Mouse (Mus musculus) cortical plate, adult 2 months (tissue): Measurements from ENCODE around the gene Clmp. TPM values are rescaled to one million over a fixed set of nuclear protein-coding genes. Genes with fewer than 3 reads are reported as not detected.

Source experiments
- H3K27ac ChIP-seq: fragments of 200-500 bp; 2 replicates; pipeline ENCODE4 v1.5.1; 2012; ENCODE audit warnings: low read length, control low read depth, inconsistent platforms; ENCODE audit not compliant: insufficient read depth
- H3K4me1 ChIP-seq: fragments of 200-500 bp; 2 replicates; pipeline ENCODE4 v1.6.1; 2011; ENCODE audit warnings: low read length; ENCODE audit not compliant: control insufficient read depth, insufficient read depth
- H3K4me3 ChIP-seq: fragments of 200-500 bp; 2 replicates; pipeline ENCODE4 v1.5.1; 2011; ENCODE audit warnings: mild to moderate bottlenecking, low read length, control low read depth; ENCODE audit not compliant: insufficient read depth
- CTCF ChIP-seq: fragments of 200-500 bp; IDR thresholded peaks from 2 replicates; pipeline ENCODE4 v1.5.1; 2011; ENCODE audit warnings: mild to moderate bottlenecking, control low read depth, low read length; ENCODE audit not compliant: insufficient read depth; ENCODE audit errors: extremely low read depth
- POLR2A ChIP-seq: fragments of 200-500 bp; IDR thresholded peaks from 2 replicates; pipeline ENCODE4 v1.6.1; 2011; ENCODE audit warnings: mild to moderate bottlenecking, low read length, control low read depth; ENCODE audit not compliant: insufficient read depth; ENCODE audit errors: extremely low read depth
- polyA plus RNA-seq: library from polyadenylated mRNA; depleted of rRNA; stranded (reverse); fragments of >200 nt; gene quantifications from 2 replicates; pipeline ENCODE4 v1.2.3, GENCODE M21; 2012; rRNA removed

Clmp gene
- 9.4 and 9.5 TPM in 2 replicates for polyA plus RNA-seq

DNA sequence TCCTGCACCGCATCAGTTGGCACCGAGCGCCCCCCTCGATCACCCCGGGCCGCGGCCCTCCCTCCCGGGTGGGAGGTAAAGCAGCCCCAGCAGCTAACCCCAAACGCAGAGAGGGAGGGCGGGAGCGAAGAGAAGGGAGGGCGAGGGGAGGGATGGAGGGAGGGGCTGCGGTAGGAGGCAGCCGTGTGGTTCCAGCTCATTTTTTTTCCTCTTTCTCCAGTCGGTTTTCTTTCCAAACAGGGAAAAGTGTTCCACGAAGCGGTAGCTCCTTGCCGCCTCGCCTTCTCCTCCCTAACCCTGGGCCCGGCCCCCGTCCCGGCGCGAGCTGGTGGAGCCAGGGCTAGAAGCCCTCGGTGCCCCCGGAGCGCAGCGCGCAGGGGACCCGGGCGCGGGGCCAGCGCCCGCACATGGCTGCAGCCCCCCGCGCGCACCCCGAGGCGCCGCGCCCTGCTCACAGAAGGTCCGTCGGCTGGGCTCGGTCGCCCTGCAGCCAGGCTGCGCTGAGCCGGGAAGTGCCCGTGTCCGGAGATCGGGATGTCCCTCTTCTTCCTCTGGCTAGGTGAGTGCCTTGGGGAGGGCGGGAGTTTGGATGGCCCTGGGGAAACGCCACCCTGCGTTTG lies at the start of gene Clmp:
TSS of gene Clmp (plus strand) at position 162 of the 620 bp plus-strand sequence.
- no peak for TF ChIP-seq POLR2A
- no peak for TF ChIP-seq CTCF
- Histone ChIP-seq H3K27ac (peak within 1 kb of the TSS; percentile 65), H3K4me1 (no peaks in the 10 kb centered on the region), H3K4me3 (peak within 1 kb of the TSS; percentile 73)

DNA sequence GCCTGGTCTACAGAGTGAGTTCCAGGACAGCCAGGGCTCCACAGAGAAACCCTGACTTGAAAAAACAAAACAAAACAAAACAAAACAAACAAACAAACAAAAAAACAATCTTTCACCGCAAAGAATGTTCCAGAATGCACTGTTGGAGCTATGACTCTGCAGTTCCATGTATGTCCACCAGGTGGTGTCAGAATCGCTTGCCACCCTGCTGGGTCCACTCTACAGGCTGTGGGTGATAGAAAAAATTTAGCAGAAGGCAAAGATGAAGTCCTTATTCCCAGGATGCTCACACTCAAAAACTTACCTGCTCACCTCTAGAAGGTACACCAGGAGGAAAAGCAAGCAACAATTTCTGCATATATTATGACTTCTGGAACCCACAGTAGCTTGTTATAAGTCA lies 49.7 kb upstream of the Clmp start:
- no peak overlapping the region for H3K27ac ChIP-seq
- TF ChIP-seq POLR2A (no peak), CTCF (peak; percentile 91)
- H3K4me1 ChIP-seq: peaks cover 2% of the 10 kb centered on the region; the same call in 1 of the 2 replicates
- H3K4me3 ChIP-seq: no peak overlapping the region

DNA sequence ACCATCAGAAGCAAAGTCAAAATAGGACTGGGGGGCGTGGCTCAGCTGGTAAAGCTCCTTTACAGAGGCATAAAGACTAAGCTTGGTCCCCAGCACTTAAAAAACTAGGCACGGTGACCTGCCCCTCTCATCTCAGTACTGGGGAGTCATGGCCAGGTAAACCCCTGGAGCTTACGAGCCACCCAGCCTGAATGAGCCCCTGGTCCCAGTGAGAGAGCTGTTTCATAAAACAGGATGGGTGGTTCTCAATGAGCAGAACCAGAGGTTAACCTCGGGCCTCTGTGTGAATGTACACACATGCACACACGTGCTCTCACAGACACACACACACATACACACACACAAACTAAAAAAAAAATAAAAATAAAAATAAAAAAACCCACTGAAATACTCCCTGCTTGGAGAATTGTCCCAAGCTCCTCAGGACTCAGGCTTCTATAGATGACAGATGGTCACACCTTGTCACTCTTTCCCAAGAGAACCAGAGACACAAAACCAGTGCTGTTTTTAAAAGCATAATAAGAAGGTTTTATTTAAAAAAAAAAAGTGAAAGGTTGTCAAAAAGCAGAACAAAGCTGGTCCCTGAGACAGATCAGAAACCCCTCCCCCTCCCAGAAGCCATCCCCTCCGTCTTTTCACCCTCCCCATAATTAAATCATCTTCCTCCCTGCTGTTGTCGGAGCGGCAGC lies 47.9 kb upstream of the Clmp start:
- Histone ChIP-seq H3K4me3 (peak overlapping the region; percentile 37), H3K27ac (no peak overlapping the region), H3K4me1 (peaks cover 2% of the 10 kb centered on the region; the same call in 1 of the 2 replicates)
- TF ChIP-seq CTCF: no peak

DNA sequence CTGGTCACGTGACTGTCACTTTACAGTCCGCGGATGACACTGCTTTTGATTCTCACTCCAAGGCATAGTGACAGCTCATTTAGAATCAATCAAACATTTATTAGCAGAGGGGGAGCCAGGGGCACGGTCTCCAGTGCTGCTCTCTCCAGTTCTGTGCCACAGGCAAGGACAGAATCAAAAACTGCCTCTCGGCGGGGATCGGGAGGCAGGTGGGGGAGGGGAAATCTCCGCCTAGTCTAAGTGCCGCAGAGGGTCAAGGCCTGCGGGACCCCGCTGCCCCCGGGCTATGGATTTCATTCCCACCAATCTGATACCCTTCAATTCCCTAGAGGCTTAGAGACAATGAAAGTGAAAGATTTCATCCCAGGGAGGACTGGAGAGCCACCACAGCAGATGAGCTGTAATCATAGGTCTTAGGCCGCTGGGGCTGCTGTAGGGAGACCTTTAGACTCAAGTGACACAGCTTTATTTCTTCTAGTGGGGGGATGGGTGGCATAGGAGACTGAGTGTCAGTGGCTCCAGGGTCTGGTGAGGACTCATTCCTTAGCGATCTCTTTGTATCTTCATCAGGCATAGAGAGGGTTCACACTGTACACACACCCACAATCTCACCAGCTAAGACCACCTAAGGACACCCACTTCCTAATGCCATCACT lies 47.2 kb upstream of the Clmp start:
- H3K4me1 ChIP-seq: peaks cover 2% of the 10 kb centered on the region; the same call in 1 of the 2 replicates
- TF ChIP-seq CTCF: no peak
- no peak for TF ChIP-seq POLR2A
- H3K27ac ChIP-seq: no peak overlapping the region

DNA sequence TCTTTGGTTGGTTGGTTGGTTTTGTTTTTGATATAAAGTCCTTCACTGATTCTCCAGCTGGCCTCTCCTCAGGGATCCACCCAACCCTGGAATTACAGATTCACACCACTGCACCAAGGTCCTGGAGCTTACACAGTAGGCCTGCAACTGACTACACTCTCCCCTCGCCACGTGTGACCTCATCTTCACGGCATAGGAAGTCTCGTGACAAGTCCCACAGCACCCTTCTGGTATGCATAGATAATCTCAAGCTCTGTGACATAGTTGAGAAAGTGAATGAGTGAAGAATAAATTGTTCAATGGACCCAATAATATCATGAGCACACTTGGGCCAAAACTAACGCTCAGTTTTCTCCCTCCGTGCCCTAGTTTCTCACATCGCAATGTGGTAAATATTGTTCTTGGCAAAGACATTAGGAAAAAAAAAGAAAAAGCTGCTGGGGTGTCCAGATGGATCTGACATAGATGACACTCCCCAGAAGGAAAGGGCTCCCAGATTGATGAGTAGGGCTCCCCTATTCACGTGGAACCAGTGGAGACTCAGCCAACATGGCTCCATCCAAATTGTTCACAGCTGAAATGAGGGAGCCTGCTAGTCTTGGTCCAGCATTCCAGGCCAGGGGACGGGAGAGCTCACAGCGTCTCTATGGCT lies 46.1 kb upstream of the Clmp start:
- no peak for TF ChIP-seq CTCF
- no peak for TF ChIP-seq POLR2A
- H3K4me1 ChIP-seq: peaks cover 2% of the 10 kb centered on the region; the same call in 1 of the 2 replicates
- no peak overlapping the region for H3K4me3 ChIP-seq
- H3K27ac ChIP-seq: no peak overlapping the region

More for the DNA sequence above, 47.2 kb upstream of the Clmp start:
- peak overlapping the region; percentile 37 for H3K4me3 ChIP-seq

DNA sequence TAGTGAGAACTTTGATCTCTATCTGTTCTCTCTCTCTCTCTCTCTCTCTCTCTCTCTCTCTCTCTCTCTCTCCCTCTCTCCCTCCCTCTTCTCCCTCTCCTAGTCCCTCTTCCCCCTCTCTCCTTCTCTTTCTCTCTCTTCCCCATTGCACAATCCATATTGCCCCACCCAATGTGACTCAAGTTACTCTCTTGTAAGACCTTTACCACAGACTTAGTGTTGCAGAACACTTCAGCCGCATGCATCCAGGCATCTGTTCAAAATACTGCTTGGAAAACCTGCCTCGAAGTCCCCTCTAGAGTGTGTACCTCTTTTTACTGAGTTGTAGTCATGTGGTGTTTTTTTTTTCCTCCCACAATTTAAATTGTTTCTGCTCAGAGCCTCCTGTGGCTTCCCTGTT lies 44.4 kb upstream of the Clmp start:
- TF ChIP-seq CTCF (no peak), POLR2A (no peak)
- Histone ChIP-seq H3K4me1 (peaks cover 2% of the 10 kb centered on the region; the same call in 1 of the 2 replicates), H3K4me3 (no peak overlapping the region), H3K27ac (no peak overlapping the region)

DNA sequence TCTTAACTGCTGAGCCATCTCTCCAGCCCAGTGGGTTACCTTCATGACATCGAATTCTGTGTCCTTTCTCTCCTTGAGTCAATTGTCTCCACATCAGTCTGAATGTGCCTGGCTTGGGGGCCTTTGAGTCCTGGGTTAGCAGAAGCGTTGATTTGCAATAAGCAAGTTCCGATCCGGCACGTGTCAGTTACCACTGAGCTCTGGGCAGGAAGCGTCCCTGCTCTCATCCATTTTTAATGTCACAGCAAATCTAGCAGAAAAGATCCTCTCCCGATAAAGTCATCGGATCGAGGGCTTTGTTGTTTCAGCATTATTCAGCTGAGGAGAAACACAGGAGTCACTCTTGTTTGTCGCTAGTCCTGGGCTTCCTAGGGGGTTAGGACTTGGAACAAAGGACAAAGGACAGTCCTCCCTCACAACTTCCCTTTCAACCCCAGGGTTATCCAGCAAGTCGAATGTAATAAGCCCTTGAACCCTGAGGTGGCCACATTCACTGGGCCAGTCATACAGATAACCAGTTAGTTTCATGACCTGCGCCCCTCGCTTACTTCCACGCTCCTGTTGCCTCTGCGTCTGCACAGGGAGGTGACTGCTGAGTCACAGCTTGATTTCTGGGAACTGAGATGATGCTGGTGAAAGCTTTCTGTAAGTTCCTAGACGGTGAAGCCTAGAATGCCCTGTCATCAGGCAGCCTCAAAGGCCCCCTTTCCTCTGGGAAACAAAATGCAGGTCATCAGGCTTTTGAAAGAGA lies 43.1 kb upstream of the Clmp start:
- Histone ChIP-seq H3K27ac (no peak overlapping the region), H3K4me1 (peaks cover 2% of the 10 kb centered on the region; the same call in 1 of the 2 replicates)
- TF ChIP-seq CTCF: no peak
- TF ChIP-seq POLR2A: no peak

DNA sequence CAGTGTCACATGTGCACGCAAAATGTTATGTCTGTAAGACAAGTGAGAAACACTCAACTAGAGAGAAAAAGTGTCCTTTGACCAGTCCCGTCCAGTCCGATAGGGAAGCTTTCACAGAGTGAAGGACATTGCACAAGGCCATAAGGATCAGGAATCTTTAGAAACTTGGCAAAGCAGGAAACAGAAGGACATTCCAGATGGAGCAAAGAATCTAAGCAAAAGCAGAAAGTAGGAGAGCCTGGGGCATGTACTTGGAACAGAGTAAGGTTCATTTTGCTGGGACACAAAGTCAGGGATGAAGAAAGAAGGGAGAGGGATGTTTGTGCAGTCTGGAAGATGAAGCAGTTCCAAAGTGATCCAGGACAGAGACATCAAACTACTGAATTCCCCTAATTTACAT lies 36.3 kb upstream of the Clmp start:
- Histone ChIP-seq H3K4me1 (no peaks in the 10 kb centered on the region), H3K4me3 (no peak overlapping the region), H3K27ac (no peak overlapping the region)
- TF ChIP-seq POLR2A (no peak), CTCF (no peak)

More for the DNA sequence above, 43.1 kb upstream of the Clmp start:
- no peak overlapping the region for H3K4me3 ChIP-seq

DNA sequence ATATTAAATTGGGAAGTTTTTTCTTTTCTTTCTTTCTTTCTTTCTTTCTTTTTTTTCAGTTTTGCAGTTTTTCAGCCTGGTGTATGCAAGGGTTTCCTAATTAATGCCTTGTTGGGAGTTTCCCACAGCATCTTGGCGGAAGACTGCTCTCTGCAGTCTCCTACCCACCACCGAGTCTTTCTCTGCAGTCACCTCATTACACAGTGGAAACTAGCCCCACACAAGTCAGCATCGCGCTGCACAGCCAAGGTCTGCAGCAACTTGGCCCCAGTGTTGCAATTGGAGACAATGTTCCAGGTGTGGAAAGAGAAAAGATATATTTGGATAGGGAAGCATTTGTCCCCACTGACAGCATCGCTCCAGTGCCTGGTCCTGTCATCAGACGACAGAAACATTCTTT lies 35.8 kb upstream of the Clmp start:
- H3K4me3 ChIP-seq: no peak overlapping the region
- H3K27ac ChIP-seq: no peak overlapping the region
- TF ChIP-seq CTCF (no peak), POLR2A (no peak)
- no peaks in the 10 kb centered on the region for H3K4me1 ChIP-seq
